Mouse (Mus musculus) inflammation-experienced regulatory T-cells, adult 6 months (primary cell): ENCODE measurements around the gene Piga. TPM values are rescaled to one million over a fixed set of nuclear protein-coding genes. Genes with fewer than 3 reads are reported as not detected.

ENCODE experiments used
- ATAC-seq: one replicate; pipeline ENCODE4 v1.8.0; 2017
- polyA plus RNA-seq, 3 experiments: library from polyadenylated mRNA; unstranded; fragments of 100-300 nt; shearing (Covaris generic); gene quantifications; one replicate each; pipeline ENCODE4 v1.2.1; 2017

Piga gene
- 1 to 10 TPM; 5.6 to 6.3 (median 5.8) TPM for polyA plus RNA-seq

- peak; percentile 98 for ATAC-seq
Measured at GRCm38 (mm10) chrX:164419471-164419939, at the start of gene Piga. TSS of gene Piga (plus strand) at chrX:164419787.

- ATAC-seq, result no peak
Measured at GRCm38 (mm10) chrX:164370576-164370975, 49.0 kb upstream of the Piga start.

- ATAC-seq, result no peak
Measured at GRCm38 (mm10) chrX:164373081-164373480, 46.5 kb upstream of the Piga start, which contains the start of gene Vegfd. TSS of gene Vegfd (plus strand) at chrX:164373378.

GRCm38 (mm10) chrX:164374586-164374985 is 45.0 kb upstream of the Piga start:
- no peak for ATAC-seq

GRCm38 (mm10) chrX:164379721-164380120 is 39.9 kb upstream of the Piga start:
- no peak for ATAC-seq

- peak; percentile 98 for ATAC-seq
Measured at GRCm38 (mm10) chrX:164381618-164382408, 37.8 kb upstream of the Piga start.

GRCm38 (mm10) chrX:164394091-164394490 is 25.5 kb upstream of the Piga start:
- ATAC-seq, result no peak

GRCm38 (mm10) chrX:164398456-164398855 is 21.1 kb upstream of the Piga start:
- peak; percentile 68 for ATAC-seq

GRCm38 (mm10) chrX:164405080-164405649 is 14.4 kb upstream of the Piga start:
- ATAC-seq, result no peak

- peak; percentile 96 for ATAC-seq
Measured at GRCm38 (mm10) chrX:164406133-164407022, 13.2 kb upstream of the Piga start.

- ATAC-seq, result no peak
Measured at GRCm38 (mm10) chrX:164408301-164408927, 11.2 kb upstream of the Piga start.

- no peak for ATAC-seq
Measured at GRCm38 (mm10) chrX:164410562-164410961, 9.0 kb upstream of the Piga start.

- ATAC-seq, result no peak
Measured at GRCm38 (mm10) chrX:164416803-164417202, 2.8 kb upstream of the Piga start.

GRCm38 (mm10) chrX:164418008-164418407 is 1.6 kb upstream of the Piga start:
- no peak for ATAC-seq

- ATAC-seq, result no peak
Measured at GRCm38 (mm10) chrX:164419955-164420354, 368 bp downstream of the Piga start.

GRCm38 (mm10) chrX:164420518-164420917 is 931 bp downstream of the Piga start:
- ATAC-seq, result no peak

- ATAC-seq, result no peak
Measured at GRCm38 (mm10) chrX:164424821-164425220, 5.2 kb downstream of the Piga start.

- no peak for ATAC-seq
Measured at GRCm38 (mm10) chrX:164427295-164427694, 7.7 kb downstream of the Piga start.

- no peak for ATAC-seq
Measured at GRCm38 (mm10) chrX:164428224-164428623, 8.6 kb downstream of the Piga start.

GRCm38 (mm10) chrX:164430621-164431020 is 11.0 kb downstream of the Piga start:
- ATAC-seq, result no peak

GRCm38 (mm10) chrX:164431133-164431532 is 11.5 kb downstream of the Piga start:
- ATAC-seq, result no peak

GRCm38 (mm10) chrX:164431541-164431940 is 12.0 kb downstream of the Piga start:
- ATAC-seq, result no peak
